Mouse (Mus musculus) thymus, adult 2 months (tissue): Measurements from ENCODE around the gene Mrgprg.

Experiments
- CTCF ChIP-seq: fragments of 200-500 bp; IDR thresholded peaks from 2 replicates; pipeline ENCODE4 v1.5.1; 2012; ENCODE audit warnings: mild to moderate bottlenecking, control low read depth, low read length, moderate library complexity, borderline replicate concordance; ENCODE audit not compliant: control insufficient read depth, poor library complexity, insufficient read depth; ENCODE audit errors: extremely low read depth
- POLR2A ChIP-seq: fragments of 200-500 bp; IDR thresholded peaks from 2 replicates; pipeline ENCODE4 v1.6.1; 2012; ENCODE audit warnings: mild to moderate bottlenecking, low read length, control low read depth, moderate library complexity; ENCODE audit not compliant: control insufficient read depth, poor library complexity, insufficient read depth; ENCODE audit errors: extremely low read depth

- TF ChIP-seq CTCF (no peak), POLR2A (no peak)
Measured at GRCm38 (mm10) chr7:143769461-143769860, 2.7 kb upstream of the Mrgprg start.
